Mouse (Mus musculus): Measurements from ENCODE around the gene Pum2. TPM values are rescaled to one million over a fixed set of nuclear protein-coding genes. Genes with fewer than 3 reads are reported as not detected.

Pum2 gene
- total and polyA plus RNA-seq, 2 experiments from 2014 or later: 35.3 to 117 TPM

- Histone ChIP-seq H3K36me3 (ENCODE audit: insufficient read depth, low read length) (no peaks in the 10 kb centered on the region), H3K9me3 (ENCODE audit: low read length) (no peaks in the 10 kb centered on the region), H3K27ac (ENCODE audit: low read depth, low read length) (no peak overlapping the region), H3K27me3 (ENCODE audit: insufficient read depth, low read length) (no peaks in the 10 kb centered on the region), H3K4me3 (ENCODE audit: low read depth, low read length) (no peak overlapping the region), H3K4me2 (ENCODE audit: low read depth, low read length, poor library complexity, severe bottlenecking) (no peak overlapping the region), H3K4me1 (ENCODE audit: insufficient read depth, low read length) (peaks cover 7% of the 10 kb centered on the region; the same call in 1 of the 2 replicates), H3K9ac (replicated peaks; ENCODE audit: low read length, poor library complexity, severe bottlenecking) (no peak overlapping the region)
- DNase-seq (ENCODE audit: low spot score) (no peak), ATAC-seq (ENCODE audit: low FRiP score) (no peak)
- no peak for TF ChIP-seq CTCF (IDR thresholded peaks at IDR 0.05)
- 93% methylated on average over 7 of the region's 7 CpGs for WGBS
Observed at GRCm38 (mm10) chr12:8776206-8776605, 102.3 kb downstream of the Pum2 start.

- Histone ChIP-seq H3K4me1 (ENCODE audit: insufficient read depth, low read length) (peaks cover 7% of the 10 kb centered on the region; the same call in 1 of the 2 replicates), H3K9me3 (ENCODE audit: low read length) (no peaks in the 10 kb centered on the region), H3K36me3 (ENCODE audit: insufficient read depth, low read length) (no peaks in the 10 kb centered on the region), H3K9ac (replicated peaks; ENCODE audit: low read length, poor library complexity, severe bottlenecking) (no peak overlapping the region), H3K4me2 (ENCODE audit: low read depth, low read length, poor library complexity, severe bottlenecking) (no peak overlapping the region), H3K27ac (ENCODE audit: low read depth, low read length) (no peak overlapping the region), H3K4me3 (ENCODE audit: low read depth, low read length) (no peak overlapping the region), H3K27me3 (ENCODE audit: insufficient read depth, low read length) (no peaks in the 10 kb centered on the region)
- no peak for TF ChIP-seq CTCF (IDR thresholded peaks at IDR 0.05)
- WGBS: 87% methylated on average over 3 of the region's 3 CpGs
- DNase-seq (ENCODE audit: low spot score) (no peak), ATAC-seq (ENCODE audit: low FRiP score) (no peak)
Observed at GRCm38 (mm10) chr12:8776741-8777140, 102.8 kb downstream of the Pum2 start.

- Histone ChIP-seq H3K9me3 (ENCODE audit: low read length) (no peaks in the 10 kb centered on the region), H3K4me2 (ENCODE audit: low read depth, low read length, poor library complexity, severe bottlenecking) (no peak overlapping the region), H3K27ac (ENCODE audit: low read depth, low read length) (no peak overlapping the region), H3K4me1 (ENCODE audit: insufficient read depth, low read length) (peaks cover 5% of the 10 kb centered on the region; the same call in 1 of the 2 replicates), H3K9ac (replicated peaks; ENCODE audit: low read length, poor library complexity, severe bottlenecking) (no peak overlapping the region), H3K36me3 (ENCODE audit: insufficient read depth, low read length) (no peaks in the 10 kb centered on the region), H3K4me3 (ENCODE audit: low read depth, low read length) (no peak overlapping the region), H3K27me3 (ENCODE audit: insufficient read depth, low read length) (no peaks in the 10 kb centered on the region)
- DNase-seq (ENCODE audit: low spot score) (no peak), ATAC-seq (ENCODE audit: low FRiP score) (no peak)
- WGBS: 97% methylated on average over 7 of the region's 7 CpGs
- no peak for TF ChIP-seq CTCF (IDR thresholded peaks at IDR 0.05)
Observed at GRCm38 (mm10) chr12:8778106-8778505, 104.2 kb downstream of the Pum2 start.

- Histone ChIP-seq H3K27ac (ENCODE audit: low read depth, low read length) (no peak overlapping the region), H3K4me2 (ENCODE audit: low read depth, low read length, poor library complexity, severe bottlenecking) (no peak overlapping the region), H3K36me3 (ENCODE audit: insufficient read depth, low read length) (no peaks in the 10 kb centered on the region), H3K4me1 (ENCODE audit: insufficient read depth, low read length) (no peaks in the 10 kb centered on the region), H3K27me3 (ENCODE audit: insufficient read depth, low read length) (no peaks in the 10 kb centered on the region), H3K9me3 (ENCODE audit: low read length) (no peaks in the 10 kb centered on the region), H3K9ac (replicated peaks; ENCODE audit: low read length, poor library complexity, severe bottlenecking) (no peak overlapping the region), H3K4me3 (ENCODE audit: low read depth, low read length) (no peak overlapping the region)
- ATAC-seq (ENCODE audit: low FRiP score): no peak
- no peak for DNase-seq (ENCODE audit: low spot score)
- TF ChIP-seq CTCF (IDR thresholded peaks at IDR 0.05): no peak
- 84% methylated on average over 4 of the region's 4 CpGs for WGBS
Observed at GRCm38 (mm10) chr12:8779851-8780250, 105.9 kb downstream of the Pum2 start.

GRCm38 (mm10) chr12:8781121-8781520 lies 107.2 kb downstream of the Pum2 start:
- no peak overlapping the region for H3K4me2 ChIP-seq (ENCODE audit: low read depth, low read length, poor library complexity, severe bottlenecking)
- no peak overlapping the region for H3K9ac ChIP-seq (replicated peaks; ENCODE audit: low read length, poor library complexity, severe bottlenecking)
- ATAC-seq (ENCODE audit: low FRiP score) (no peak), DNase-seq (ENCODE audit: low spot score) (no peak)
- H3K9me3 ChIP-seq (ENCODE audit: low read length): no peaks in the 10 kb centered on the region
- no peak overlapping the region for H3K27ac ChIP-seq (ENCODE audit: low read depth, low read length)
- no peaks in the 10 kb centered on the region for H3K4me1 ChIP-seq (ENCODE audit: insufficient read depth, low read length)
- H3K27me3 ChIP-seq (ENCODE audit: insufficient read depth, low read length): no peaks in the 10 kb centered on the region
- no peak for TF ChIP-seq CTCF (IDR thresholded peaks at IDR 0.05)
- no peak overlapping the region for H3K4me3 ChIP-seq (ENCODE audit: low read depth, low read length)
- 79% methylated on average over 7 of the region's 7 CpGs for WGBS
- H3K36me3 ChIP-seq (ENCODE audit: insufficient read depth, low read length): no peaks in the 10 kb centered on the region

- Histone ChIP-seq H3K36me3 (ENCODE audit: insufficient read depth, low read length) (no peaks in the 10 kb centered on the region), H3K4me2 (ENCODE audit: low read depth, low read length, poor library complexity, severe bottlenecking) (no peak overlapping the region), H3K9ac (replicated peaks; ENCODE audit: low read length, poor library complexity, severe bottlenecking) (no peak overlapping the region), H3K27me3 (ENCODE audit: insufficient read depth, low read length) (no peaks in the 10 kb centered on the region), H3K9me3 (ENCODE audit: low read length) (no peaks in the 10 kb centered on the region), H3K4me1 (ENCODE audit: insufficient read depth, low read length) (no peaks in the 10 kb centered on the region), H3K4me3 (ENCODE audit: low read depth, low read length) (no peak overlapping the region), H3K27ac (ENCODE audit: low read depth, low read length) (no peak overlapping the region)
- no peak for ATAC-seq (ENCODE audit: low FRiP score)
- no peak for DNase-seq (ENCODE audit: low spot score)
- no peak for TF ChIP-seq CTCF (IDR thresholded peaks at IDR 0.05)
- 85% methylated on average over 9 of the region's 9 CpGs for WGBS
Observed at GRCm38 (mm10) chr12:8781681-8782378, 107.9 kb downstream of the Pum2 start.
